Mouse (Mus musculus): ENCODE measurements around the gene 4933427D14Rik. TPM values are rescaled to one million over a fixed set of nuclear protein-coding genes. Genes with fewer than 3 reads are reported as not detected.
"Not testable (repeated sequence)": the region's sequence is repeated elsewhere in the genome, so short reads cannot be mapped to it uniquely, and the experiment has no call there.

The 4933427D14Rik gene
- polyA plus RNA-seq, 1 experiment from 2014 or later = 16.4 TPM

- DNase-seq (ENCODE audit: extremely low spot score, low spot score) = no peak
- peaks cover 74% of the 10 kb centered on the region for H3K36me3 ChIP-seq (replicated peaks)
Observed at GRCm38 (mm10) chr11:72184252-72184651, 23.0 kb downstream of the 4933427D14Rik start.

GRCm38 (mm10) chr11:72181136-72181535, 26.1 kb downstream of the 4933427D14Rik start:
- H3K4me1 ChIP-seq = peaks cover 20% of the 10 kb centered on the region
- H3K36me3 ChIP-seq (replicated peaks) = peaks cover 69% of the 10 kb centered on the region
- peaks cover 27% of the 10 kb centered on the region for H3K27me3 ChIP-seq (ENCODE audit: poor library complexity, severe bottlenecking)
- no peak for DNase-seq (ENCODE audit: extremely low spot score, low spot score)
- H3K9me3 ChIP-seq = no peaks in the 10 kb centered on the region
- H3K4me3 ChIP-seq = no peak overlapping the region
- WGBS = 95% methylated on average over 4 of the region's 4 CpGs
- H3K27ac ChIP-seq = no peak overlapping the region

More at GRCm38 (mm10) chr11:72184252-72184651, 23.0 kb downstream of the 4933427D14Rik start:
- H3K27me3 ChIP-seq (ENCODE audit: poor library complexity, severe bottlenecking) = peaks cover 7% of the 10 kb centered on the region
- no peaks in the 10 kb centered on the region for H3K9me3 ChIP-seq
- no peaks in the 10 kb centered on the region for H3K4me1 ChIP-seq
- 92% methylated on average over 4 of the region's 4 CpGs for WGBS
- H3K4me3 ChIP-seq = no peak overlapping the region
- H3K27ac ChIP-seq = no peak overlapping the region

GRCm38 (mm10) chr11:72180556-72180955, 26.7 kb downstream of the 4933427D14Rik start:
- Histone ChIP-seq H3K36me3 (replicated peaks) (peaks cover 69% of the 10 kb centered on the region), H3K27ac (no peak overlapping the region), H3K4me1 (peaks cover 24% of the 10 kb centered on the region), H3K4me3 (no peak overlapping the region), H3K27me3 (ENCODE audit: poor library complexity, severe bottlenecking) (peaks cover 33% of the 10 kb centered on the region), H3K9me3 (no peaks in the 10 kb centered on the region)
- DNase-seq (ENCODE audit: extremely low spot score, low spot score) = no peak
- WGBS = 94% methylated on average over 5 of the region's 5 CpGs

GRCm38 (mm10) chr11:72176553-72176952, 30.7 kb downstream of the 4933427D14Rik start:
- Histone ChIP-seq H3K36me3 (replicated peaks) (peaks cover 92% of the 10 kb centered on the region), H3K27ac (no peak overlapping the region), H3K4me3 (no peak overlapping the region), H3K27me3 (ENCODE audit: poor library complexity, severe bottlenecking) (peaks cover 56% of the 10 kb centered on the region), H3K4me1 (peaks cover 27% of the 10 kb centered on the region), H3K9me3 (no peaks in the 10 kb centered on the region)
- DNase-seq (ENCODE audit: extremely low spot score, low spot score) = peak; percentile 26
- WGBS = 34% methylated on average over 3 of the region's 3 CpGs

- peaks cover 89% of the 10 kb centered on the region for H3K36me3 ChIP-seq (replicated peaks)
Observed at GRCm38 (mm10) chr11:72175966-72176365, 31.3 kb downstream of the 4933427D14Rik start.

GRCm38 (mm10) chr11:72174721-72175120, 32.5 kb downstream of the 4933427D14Rik start:
- H3K27ac ChIP-seq = no peak overlapping the region
- no peak overlapping the region for H3K4me3 ChIP-seq
- no peaks in the 10 kb centered on the region for H3K9me3 ChIP-seq
- H3K4me1 ChIP-seq = peaks cover 27% of the 10 kb centered on the region
- 93% methylated on average over 6 of the region's 6 CpGs for WGBS
- peaks cover 91% of the 10 kb centered on the region for H3K36me3 ChIP-seq (replicated peaks)
- H3K27me3 ChIP-seq (ENCODE audit: poor library complexity, severe bottlenecking) = peaks cover 54% of the 10 kb centered on the region
- DNase-seq (ENCODE audit: extremely low spot score, low spot score) = no peak

More at GRCm38 (mm10) chr11:72175966-72176365, 31.3 kb downstream of the 4933427D14Rik start:
- WGBS = 78% methylated on average over 5 of the region's 5 CpGs
- no peak overlapping the region for H3K4me3 ChIP-seq
- no peak for DNase-seq (ENCODE audit: extremely low spot score, low spot score)
- H3K4me1 ChIP-seq = peaks cover 27% of the 10 kb centered on the region
- H3K27me3 ChIP-seq (ENCODE audit: poor library complexity, severe bottlenecking) = peaks cover 56% of the 10 kb centered on the region
- H3K27ac ChIP-seq = no peak overlapping the region
- H3K9me3 ChIP-seq = no peaks in the 10 kb centered on the region

- peaks cover 91% of the 10 kb centered on the region for H3K36me3 ChIP-seq (replicated peaks)
Observed at GRCm38 (mm10) chr11:72173506-72173905, 33.8 kb downstream of the 4933427D14Rik start.

GRCm38 (mm10) chr11:72171906-72172305, 35.4 kb downstream of the 4933427D14Rik start:
- H3K9me3 ChIP-seq; H3K4me3 ChIP-seq; H3K27ac ChIP-seq; DNase-seq (ENCODE audit: extremely low spot score, low spot score): not testable (repeated sequence)
- H3K36me3 ChIP-seq (replicated peaks) = peaks cover 92% of the 10 kb centered on the region
- WGBS = 82% methylated on average over 4 of the region's 4 CpGs
- peaks cover 30% of the 10 kb centered on the region for H3K27me3 ChIP-seq (ENCODE audit: poor library complexity, severe bottlenecking)
- H3K4me1 ChIP-seq = peaks cover 14% of the 10 kb centered on the region

More at GRCm38 (mm10) chr11:72173506-72173905, 33.8 kb downstream of the 4933427D14Rik start:
- Histone ChIP-seq H3K4me3 (no peak overlapping the region), H3K27ac (no peak overlapping the region), H3K9me3 (no peaks in the 10 kb centered on the region), H3K27me3 (ENCODE audit: poor library complexity, severe bottlenecking) (peaks cover 42% of the 10 kb centered on the region), H3K4me1 (peaks cover 27% of the 10 kb centered on the region)
- DNase-seq (ENCODE audit: extremely low spot score, low spot score) = no peak
- WGBS = 88% methylated on average over 5 of the region's 5 CpGs

- H3K9me3 ChIP-seq = no peaks in the 10 kb centered on the region
- H3K36me3 ChIP-seq (replicated peaks) = peaks cover 94% of the 10 kb centered on the region
- no peak overlapping the region for H3K4me3 ChIP-seq
- 88% methylated on average over 4 of the region's 4 CpGs for WGBS
- H3K4me1 ChIP-seq = peaks cover 3% of the 10 kb centered on the region; the same call in 1 of the 2 replicates
- H3K27ac ChIP-seq = no peak overlapping the region
- H3K27me3 ChIP-seq (ENCODE audit: poor library complexity, severe bottlenecking) = peaks cover 17% of the 10 kb centered on the region
- DNase-seq (ENCODE audit: extremely low spot score, low spot score) = no peak
Observed at GRCm38 (mm10) chr11:72169871-72170270, 37.4 kb downstream of the 4933427D14Rik start.

GRCm38 (mm10) chr11:72163198-72163597, 44.1 kb downstream of the 4933427D14Rik start:
- no peaks in the 10 kb centered on the region for H3K27me3 ChIP-seq (ENCODE audit: poor library complexity, severe bottlenecking)
- no peak for DNase-seq (ENCODE audit: extremely low spot score, low spot score)
- H3K4me1 ChIP-seq = no peaks in the 10 kb centered on the region
- WGBS = 94% methylated on average over 2 of the region's 2 CpGs
- H3K4me3 ChIP-seq = no peak overlapping the region
- H3K9me3 ChIP-seq = no peaks in the 10 kb centered on the region
- H3K27ac ChIP-seq = no peak overlapping the region
- peaks cover 90% of the 10 kb centered on the region for H3K36me3 ChIP-seq (replicated peaks)

- H3K36me3 ChIP-seq (replicated peaks) = peaks cover 84% of the 10 kb centered on the region
Observed at GRCm38 (mm10) chr11:72156624-72157023, 50.6 kb downstream of the 4933427D14Rik start.

GRCm38 (mm10) chr11:72155981-72156428, 51.3 kb downstream of the 4933427D14Rik start:
- WGBS = 91% methylated on average over 4 of the region's 4 CpGs
- Histone ChIP-seq H3K27me3 (ENCODE audit: poor library complexity, severe bottlenecking) (no peaks in the 10 kb centered on the region), H3K36me3 (replicated peaks) (peaks cover 79% of the 10 kb centered on the region), H3K4me1 (peaks cover 16% of the 10 kb centered on the region), H3K4me3 (no peak overlapping the region), H3K27ac (no peak overlapping the region), H3K9me3 (no peaks in the 10 kb centered on the region)
- no peak for DNase-seq (ENCODE audit: extremely low spot score, low spot score)

More at GRCm38 (mm10) chr11:72156624-72157023, 50.6 kb downstream of the 4933427D14Rik start:
- no peaks in the 10 kb centered on the region for H3K27me3 ChIP-seq (ENCODE audit: poor library complexity, severe bottlenecking)
- WGBS = 93% methylated on average over 2 of the region's 2 CpGs
- no peaks in the 10 kb centered on the region for H3K9me3 ChIP-seq
- H3K4me1 ChIP-seq = peaks cover 10% of the 10 kb centered on the region
- no peak overlapping the region for H3K4me3 ChIP-seq
- H3K27ac ChIP-seq = no peak overlapping the region
- no peak for DNase-seq (ENCODE audit: extremely low spot score, low spot score)

GRCm38 (mm10) chr11:72155186-72155980, 51.9 kb downstream of the 4933427D14Rik start:
- Histone ChIP-seq H3K4me3 (no peak overlapping the region), H3K4me1 (peaks cover 18% of the 10 kb centered on the region), H3K9me3 (no peaks in the 10 kb centered on the region), H3K36me3 (replicated peaks) (peaks cover 74% of the 10 kb centered on the region), H3K27ac (no peak overlapping the region), H3K27me3 (ENCODE audit: poor library complexity, severe bottlenecking) (no peaks in the 10 kb centered on the region)
- WGBS = 82% methylated on average over 11 of the region's 11 CpGs
- no peak for DNase-seq (ENCODE audit: extremely low spot score, low spot score)
